Mouse (Mus musculus) adipocyte (in vitro differentiated cells): ENCODE data around the gene Acsbg2.
A peak's percentile ranks its signal among the peaks of the same experiment; 100 is the strongest.

ENCODE experiments used
- DNase-seq: peaks from one replicate; pipeline ENCODE4 v3.0.0-alpha.2; 2016; ENCODE audit warnings: low spot score

The Acsbg2 gene

GRCm38 (mm10) chr17:56871767-56872166 is 2.5 kb downstream of the Acsbg2 start:
- DNase-seq = no peak

GRCm38 (mm10) chr17:56870287-56870953 is 3.8 kb downstream of the Acsbg2 start:
- DNase-seq = no peak

GRCm38 (mm10) chr17:56869481-56869977 is 4.7 kb downstream of the Acsbg2 start:
- no peak for DNase-seq

GRCm38 (mm10) chr17:56866071-56866470 is 8.2 kb downstream of the Acsbg2 start:
- no peak for DNase-seq

GRCm38 (mm10) chr17:56861197-56861596 is 13.1 kb downstream of the Acsbg2 start:
- DNase-seq = no peak

GRCm38 (mm10) chr17:56858922-56859321 is 15.3 kb downstream of the Acsbg2 start:
- DNase-seq = no peak

GRCm38 (mm10) chr17:56858216-56858615 is 16.0 kb downstream of the Acsbg2 start:
- DNase-seq = peak; percentile 78

GRCm38 (mm10) chr17:56855421-56855820 is 18.8 kb downstream of the Acsbg2 start:
- DNase-seq = no peak

- DNase-seq = no peak
Observed at GRCm38 (mm10) chr17:56851167-56851566, 23.1 kb downstream of the Acsbg2 start.

GRCm38 (mm10) chr17:56849710-56850109 is 24.5 kb downstream of the Acsbg2 start:
- DNase-seq = no peak

GRCm38 (mm10) chr17:56848785-56849184 is 25.5 kb downstream of the Acsbg2 start:
- DNase-seq = no peak

- DNase-seq = no peak
Observed at GRCm38 (mm10) chr17:56843678-56844077, 30.6 kb downstream of the Acsbg2 start.

GRCm38 (mm10) chr17:56842173-56842572 is 32.1 kb downstream of the Acsbg2 start:
- DNase-seq = no peak

GRCm38 (mm10) chr17:56840524-56840923 is 33.7 kb downstream of the Acsbg2 start:
- DNase-seq = no peak

GRCm38 (mm10) chr17:56836336-56836735 is 37.9 kb downstream of the Acsbg2 start:
- no peak for DNase-seq

GRCm38 (mm10) chr17:56833381-56833780 is 40.9 kb downstream of the Acsbg2 start:
- no peak for DNase-seq

GRCm38 (mm10) chr17:56832918-56833317 is 41.3 kb downstream of the Acsbg2 start:
- no peak for DNase-seq

- peak; percentile 99 for DNase-seq
Observed at GRCm38 (mm10) chr17:56831111-56831816, 43.0 kb downstream of the Acsbg2 start.

- DNase-seq = no peak
Observed at GRCm38 (mm10) chr17:56830411-56831110, 43.7 kb downstream of the Acsbg2 start, which contains the start of gene Rfx2. Gene Rfx2 (minus strand): TSS chr17:56831013.

GRCm38 (mm10) chr17:56829795-56830194 is 44.5 kb downstream of the Acsbg2 start:
- no peak for DNase-seq

- DNase-seq = no peak
Observed at GRCm38 (mm10) chr17:56829171-56829570, 45.1 kb downstream of the Acsbg2 start.

GRCm38 (mm10) chr17:56826718-56827117 is 47.5 kb downstream of the Acsbg2 start:
- DNase-seq = no peak

GRCm38 (mm10) chr17:56823352-56823751 is 50.9 kb downstream of the Acsbg2 start:
- DNase-seq = no peak
